Comparison of ENCODE assay signal across 8 mouse cellular contexts in the genomic region with DNA sequence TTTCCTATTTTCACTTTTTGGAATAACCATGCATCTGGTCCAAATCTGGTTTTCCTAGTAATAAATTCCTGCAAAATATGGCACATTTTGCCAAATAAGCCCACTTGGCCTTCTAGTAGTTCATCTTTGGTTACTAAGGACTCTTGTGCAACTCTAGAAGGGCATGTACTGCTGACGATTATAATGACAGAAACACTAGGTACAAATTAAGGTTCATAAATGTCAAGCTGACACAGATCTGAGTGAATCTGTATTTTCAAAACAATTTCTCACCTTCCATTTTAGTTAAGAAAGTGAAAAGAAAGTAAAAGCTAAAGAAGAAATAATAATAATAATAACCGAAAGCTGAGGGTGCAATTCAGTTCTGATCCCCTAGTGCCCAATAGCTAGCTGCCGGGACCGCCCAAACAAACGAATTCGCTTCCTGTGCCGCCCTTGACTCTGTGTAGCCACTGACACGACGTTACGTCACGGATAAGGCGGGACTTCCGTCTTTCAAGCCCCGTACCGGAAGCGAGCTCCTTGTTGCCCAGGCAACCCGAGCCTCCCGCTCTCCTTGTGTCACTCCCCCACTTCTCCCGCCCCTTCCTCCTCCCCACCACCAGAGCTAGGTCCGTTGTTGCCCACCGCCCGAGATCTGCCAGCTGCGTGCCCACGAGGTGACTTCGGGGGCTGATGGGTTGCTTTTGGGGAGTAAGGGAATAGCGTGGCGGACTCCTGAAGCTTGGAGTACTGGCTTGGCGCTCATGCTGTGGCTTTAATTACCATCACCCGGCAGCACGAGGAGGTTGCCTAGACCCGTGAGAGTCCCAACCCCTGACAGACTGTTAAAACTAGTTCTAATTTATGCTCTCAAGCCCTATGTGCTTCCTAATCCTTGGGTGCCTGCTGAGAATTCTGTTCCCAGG. TPM values are rescaled to one million over a fixed set of nuclear protein-coding genes. Genes with fewer than 3 reads are reported as not detected.
A peak's percentile ranks its signal among the peaks of the same experiment; 100 is the strongest.
DNase-seq lines count a peak whose midpoint lies in the region; ATAC-seq lines count a peak whose summit lies in the region.

A gene (plus strand): TSS at position 563 of the 908 bp plus-strand sequence.

- H3K4me1 ChIP-seq in lung, embryonic 16.5 days (replicated peaks; ENCODE audit: control insufficient read depth, insufficient read depth, low read length): peaks cover 7% of the 10 kb centered on the region

- H3K4me3 ChIP-seq in lung, embryonic 16.5 days (ENCODE audit: low read length): peak within 1 kb of the TSS; percentile 69

- no peaks in the 10 kb centered on the region for H3K9me3 ChIP-seq in lung, embryonic 16.5 days (ENCODE audit: control insufficient read depth, low read length)

- H3K4me2 ChIP-seq in lung, embryonic 16.5 days (ENCODE audit: low read depth, low read length): peak within 1 kb of the TSS; percentile 57

- 18% methylated on average over 30 of the region's 31 CpGs for WGBS in lung, embryonic 16.5 days

- no peaks in the 10 kb centered on the region for H3K27me3 ChIP-seq in lung, embryonic 16.5 days (ENCODE audit: control insufficient read depth, insufficient read depth, low read depth, low read length)

- no peaks in the 10 kb centered on the region for H3K36me3 ChIP-seq in lung, embryonic 16.5 days (ENCODE audit: control insufficient read depth, insufficient read depth, low read length)

- peak within 1 kb of the TSS; percentile 82 for H3K27ac ChIP-seq in lung, embryonic 16.5 days (ENCODE audit: low read length)

- ATAC-seq in hematopoietic stem cell, adult 5-6 weeks (replicated peaks in 1 of 2; ENCODE audit: insufficient read depth in 1 of 2, low FRiP score in 2 of 2, low TSS enrichment in 1 of 2, low read depth in 1 of 2, poor library complexity in 2 of 2, severe bottlenecking in 2 of 2): peak; percentile 99
- peak; percentile 97 for ATAC-seq in lung, embryonic 16.5 days (ENCODE audit: low read depth)

- DNase-seq in MEL-GATA-1-ER (ENCODE audit: extremely low read depth, low read depth): peak; percentile 96
- peak; percentile 88 for DNase-seq in cerebellum, adult 8-10 months
- peak; percentile 95 for DNase-seq in forelimb bud, embryonic 11.5 days (ENCODE audit: low read depth, low spot score)
- peak; percentile 91 for DNase-seq in layer of hippocampus, adult 9-10 months (ENCODE audit: low spot score)
- peak; percentile 62 for DNase-seq in ovary, postnatal 10 days (ENCODE audit: low spot score)
- DNase-seq in thymus, postnatal 10 days (ENCODE audit: low spot score in 2 of 2): peak; percentile 91

- peak within 1 kb of the TSS; percentile 69 for H3K9ac ChIP-seq in lung, embryonic 16.5 days (ENCODE audit: low read length)

RNA-seq across cellular contexts. Expression of the gene that starts here (rescaled TPM):
- 16.7 and 20.6 TPM in 2 replicates for total RNA-seq in hematopoietic stem cell, adult 5-6 weeks (2017)
- 17.8 and 18.8 TPM in 2 replicates for polyA plus RNA-seq in lung, embryonic 16.5 days (2015; fragmentation: Nextera tagmentation; extraction: Ambion mirVana)

Comparison
In these comparisons a context has a peak if more than half of its experiments do, and no peak if none do; other contexts are left out.
1. Peak in every context shown above with its lines: DNase-seq, ATAC-seq, H3K4me3 ChIP-seq and H3K27ac ChIP-seq.